Mouse (Mus musculus) WW6 (cell line): ENCODE measurements at regions not wholly inside any gene's neighbourhood (a gene's known extent, or its start where the extent isn't known, plus 50 kb on each side); places are given as distances from the start of the nearest gene placed in this dataset.

ENCODE experiments used
- DNase-seq: peaks from one replicate; pipeline ENCODE4 v3.0.0-alpha.2; 2013; ENCODE audit warnings: low read depth, low spot score

- no peak for DNase-seq
These were observed 1132.2 kb upstream of the A1bg start for GRCm38 (mm10) chr15:62055011-62055410.

GRCm38 (mm10) chr15:62053420-62054239, 1130.8 kb upstream of the A1bg start:
- no peak for DNase-seq

GRCm38 (mm10) chr15:62049416-62049815, 1126.6 kb upstream of the A1bg start:
- no peak for DNase-seq

GRCm38 (mm10) chr15:62048981-62049380, 1126.2 kb upstream of the A1bg start:
- no peak for DNase-seq

GRCm38 (mm10) chr15:62046276-62046675, 1123.5 kb upstream of the A1bg start:
- DNase-seq = no peak

GRCm38 (mm10) chr15:62044654-62045335, 1122.0 kb upstream of the A1bg start:
- DNase-seq = no peak

- no peak for DNase-seq
These were observed 1121.0 kb upstream of the A1bg start for GRCm38 (mm10) chr15:62043617-62044392.

- DNase-seq = no peak
These were observed 1120.2 kb upstream of the A1bg start for GRCm38 (mm10) chr15:62042924-62043504.
